Mouse (Mus musculus) MEL (cell line): ENCODE measurements at regions not wholly inside any gene's neighbourhood (a gene's known extent, or its start where the extent isn't known, plus 50 kb on each side); places are given as distances from the start of the nearest gene placed in this dataset.

ENCODE experiments used
- CTCF ChIP-seq, 3 experiments: IDR thresholded peaks in 2 of 3; conservative IDR thresholded peaks in 1 of 3; 2 replicates each; pipeline ENCODE4 v1.5.1; 2011 to 2012; ENCODE audit warnings: low read length in 3 of 3, low read depth in 2 of 3, mild to moderate bottlenecking in 2 of 3, improper control_type of control experiment in 1 of 3, inconsistent platforms in 1 of 3, mixed read lengths in 1 of 3, moderate library complexity in 1 of 3; ENCODE audit not compliant: control insufficient read depth in 1 of 3, insufficient read depth in 1 of 3, poor library complexity in 1 of 3, severe bottlenecking in 1 of 3
- GABPA ChIP-seq: IDR thresholded peaks from 2 replicates; pipeline ENCODE4 v1.6.1; 2012; ENCODE audit warnings: low read depth, mild to moderate bottlenecking, inconsistent platforms, low read length, improper control_type of control experiment, moderate library complexity
- MAZ ChIP-seq: IDR thresholded peaks from 2 replicates; pipeline ENCODE4 v1.6.1; 2012; ENCODE audit warnings: low read depth, mild to moderate bottlenecking, inconsistent platforms, low read length, improper control_type of control experiment
- TAL1 ChIP-seq: IDR thresholded peaks from 2 replicates; pipeline ENCODE4 v1.6.1; 2012; ENCODE audit warnings: mild to moderate bottlenecking, inconsistent platforms, low read length, moderate library complexity, mixed read lengths
- ZNF384 ChIP-seq: IDR thresholded peaks from 2 replicates; pipeline ENCODE4 v1.6.1; 2012; ENCODE audit warnings: low read depth, mild to moderate bottlenecking, inconsistent platforms, low read length, improper control_type of control experiment

DNA sequence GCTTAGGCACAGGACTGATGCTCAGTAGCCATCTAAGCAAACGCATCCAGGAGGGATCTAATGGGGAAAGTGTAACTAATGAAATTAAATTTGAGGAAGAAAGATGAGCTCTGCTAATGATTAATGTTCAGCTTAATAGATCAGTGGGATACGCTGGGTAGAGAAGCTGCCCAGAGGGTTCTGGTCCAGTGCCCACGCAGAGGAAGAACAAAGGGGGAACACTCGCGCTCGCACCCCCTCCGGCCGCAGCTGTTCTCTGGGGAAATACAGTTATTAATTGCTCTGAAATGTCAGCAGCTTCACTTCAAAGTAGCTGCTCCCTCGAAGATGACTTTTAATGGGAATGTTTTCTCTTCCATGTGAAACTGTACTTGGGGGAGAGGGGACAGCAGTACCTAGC lies 623.0 kb upstream of the Vstm2b start:
- TF ChIP-seq ZNF384, result no peak
- no peak for TF ChIP-seq CTCF (IDR thresholded peaks at IDR 0.05 in 2 of 3, conservative IDR thresholded peaks at IDR 0.05 in 1 of 3; ENCODE audit: control insufficient read depth in 1 of 3, insufficient read depth in 1 of 3, low read depth in 2 of 3, low read length in 3 of 3, poor library complexity in 1 of 3, severe bottlenecking in 1 of 3)
- no peak for TF ChIP-seq MAZ
- TF ChIP-seq TAL1, result no peak
- TF ChIP-seq GABPA, result no peak
